Mouse (Mus musculus) urinary bladder, postnatal 14 days (tissue): ENCODE data around the gene Col13a1.

Source experiments
- DNase-seq: peaks from one replicate; pipeline ENCODE4 v3.0.0; 2021; ENCODE audit warnings: low spot score

The Col13a1 gene

GRCm38 (mm10) chr10:61905308-61905707, 73.6 kb downstream of the Col13a1 start:
- DNase-seq, result no peak

GRCm38 (mm10) chr10:61898116-61898515, 80.8 kb downstream of the Col13a1 start:
- DNase-seq, result no peak

- no peak for DNase-seq
Observed at GRCm38 (mm10) chr10:61894564-61894963, 84.3 kb downstream of the Col13a1 start.

- DNase-seq, result no peak
Observed at GRCm38 (mm10) chr10:61891138-61891537, 87.8 kb downstream of the Col13a1 start.

- DNase-seq, result no peak
Observed at GRCm38 (mm10) chr10:61890294-61890693, 88.6 kb downstream of the Col13a1 start.

GRCm38 (mm10) chr10:61879427-61879826, 99.5 kb downstream of the Col13a1 start:
- peak; percentile 55 for DNase-seq

- DNase-seq, result peak; percentile 71
Observed at GRCm38 (mm10) chr10:61877787-61878186, 101.1 kb downstream of the Col13a1 start.

GRCm38 (mm10) chr10:61869796-61870195, 109.1 kb downstream of the Col13a1 start:
- DNase-seq, result no peak

GRCm38 (mm10) chr10:61866045-61866580, 112.8 kb downstream of the Col13a1 start:
- no peak for DNase-seq

- no peak for DNase-seq
Observed at GRCm38 (mm10) chr10:61859451-61859850, 119.5 kb downstream of the Col13a1 start.

GRCm38 (mm10) chr10:61855139-61855675, 123.7 kb downstream of the Col13a1 start:
- DNase-seq, result no peak

- DNase-seq, result no peak
Observed at GRCm38 (mm10) chr10:61852824-61853223, 126.1 kb downstream of the Col13a1 start.

- DNase-seq, result peak; percentile 20
Observed at GRCm38 (mm10) chr10:61848553-61848952, 130.4 kb downstream of the Col13a1 start.

GRCm38 (mm10) chr10:61845476-61845875, 133.4 kb downstream of the Col13a1 start:
- no peak for DNase-seq

GRCm38 (mm10) chr10:61844475-61844874, 134.4 kb downstream of the Col13a1 start:
- DNase-seq, result no peak

GRCm38 (mm10) chr10:61842261-61842660, 136.6 kb downstream of the Col13a1 start:
- no peak for DNase-seq

- no peak for DNase-seq
Observed at GRCm38 (mm10) chr10:61839326-61839725, 139.6 kb downstream of the Col13a1 start.

- peak; percentile 31 for DNase-seq
Observed at GRCm38 (mm10) chr10:61838769-61839168, 140.1 kb downstream of the Col13a1 start.

- no peak for DNase-seq
Observed at GRCm38 (mm10) chr10:61837286-61837685, 141.6 kb downstream of the Col13a1 start.

GRCm38 (mm10) chr10:61834288-61834687, 144.6 kb downstream of the Col13a1 start:
- DNase-seq, result no peak

- DNase-seq, result no peak
Observed at GRCm38 (mm10) chr10:61832713-61833112, 146.2 kb downstream of the Col13a1 start.

GRCm38 (mm10) chr10:61831741-61832140, 147.2 kb downstream of the Col13a1 start:
- DNase-seq, result no peak

- DNase-seq, result no peak
Observed at GRCm38 (mm10) chr10:61831251-61831650, 147.7 kb downstream of the Col13a1 start.

GRCm38 (mm10) chr10:61830817-61831216, 148.1 kb downstream of the Col13a1 start:
- DNase-seq, result no peak
